ENCODE assay signal across 8 mouse cellular contexts in genomic region chr5:131647683-131648119, GRCm38 (mm10).
A peak's percentile ranks its signal among the peaks of the same experiment; 100 is the strongest.
DNase-seq lines count a peak whose midpoint lies in the region; ATAC-seq and TF ChIP-seq lines count a peak whose summit lies in the region.

No protein-coding gene starts in this region.

- peak; percentile 16 for DNase-seq in ovary, adult 18-20 months (ENCODE audit: low spot score)
- no peak for DNase-seq in ovary, postnatal 36 days (ENCODE audit: low spot score)
- peak; percentile 31 to 54 for DNase-seq in heart, postnatal 36 days
- DNase-seq in lung, adult 2 months, result peak; percentile 3
- DNase-seq in layer of hippocampus, postnatal 25 days (ENCODE audit: extremely low spot score in 1 of 2, low spot score in 1 of 2), result no peak
- no peak for DNase-seq in cerebellum, postnatal 14 days
- no peak for DNase-seq in layer of hippocampus, postnatal 36 days

- no peak for TF ChIP-seq POLR2A in lung, adult 2 months (IDR thresholded peaks at IDR 0.05; ENCODE audit: borderline replicate concordance, extremely low read depth, low read depth, low read length)

- no peak for ATAC-seq in forebrain, embryonic 15.5 days (replicated peaks)

- no peak for TF ChIP-seq CTCF in lung, adult 2 months (IDR thresholded peaks at IDR 0.05; ENCODE audit: insufficient read depth, low read length)

- WGBS in forebrain, embryonic 15.5 days, result 21% methylated on average over 4 of the region's 4 CpGs
- 30% methylated on average over 4 of the region's 4 CpGs for WGBS in lung, adult 2 months

- no peaks in the 10 kb centered on the region for H3K27me3 ChIP-seq in forebrain, embryonic 15.5 days

- H3K9ac ChIP-seq in forebrain, embryonic 15.5 days (replicated peaks), result no peak overlapping the region

- peaks cover 54% of the 10 kb centered on the region for H3K4me1 ChIP-seq in forebrain, embryonic 15.5 days
- peaks cover 6% of the 10 kb centered on the region for H3K4me1 ChIP-seq in lung, adult 2 months (ENCODE audit: control insufficient read depth, insufficient read depth, low read length)

- intact Hi-C loops in heart, postnatal 36 days (cut with DNase I), result loop anchor here (5.0 kb wide), 1 partner anchor 110 kb away; no protein-coding TSS in a partner anchor

- peak overlapping the region; percentile 41; the same call in 1 of the 2 replicates for H3K27ac ChIP-seq in forebrain, embryonic 15.5 days (replicated peaks)

- no peak overlapping the region for H3K4me3 ChIP-seq in forebrain, embryonic 15.5 days
- no peak overlapping the region for H3K4me3 ChIP-seq in lung, adult 2 months (replicated peaks; ENCODE audit: extremely low read depth, low read depth, low read length)

- H3K9me3 ChIP-seq in forebrain, embryonic 15.5 days, result no peaks in the 10 kb centered on the region

- no peaks in the 10 kb centered on the region for H3K36me3 ChIP-seq in forebrain, embryonic 15.5 days

- no peak overlapping the region for H3K4me2 ChIP-seq in forebrain, embryonic 15.5 days (replicated peaks)

Comparison
In these comparisons a context has a peak if more than half of its experiments do, and no peak if none do; other contexts are left out.
1. DNase-seq: peak in ovary, adult 18-20 months (single experiment), heart, postnatal 36 days (2 of 2) and lung, adult 2 months (single experiment); none in ovary, postnatal 36 days (single experiment), layer of hippocampus, postnatal 25 days (0 of 2), cerebellum, postnatal 14 days (0 of 2) and layer of hippocampus, postnatal 36 days (0 of 2).